Mouse (Mus musculus) limb, embryonic 13.5 days (tissue): ENCODE results near the gene Tmem273. TPM values are rescaled to one million over a fixed set of nuclear protein-coding genes. Genes with fewer than 3 reads are reported as not detected.

Source experiments
- ATAC-seq: fragments of 200-750 bp; cut with Nextera tagmentation; 2 replicates; pipeline ENCODE4 v1.8.0; 2017; ENCODE audit warnings: low read depth, moderate number of reproducible peaks, moderate TSS enrichment; ENCODE audit not compliant: low FRiP score
- H3K27ac ChIP-seq: fragments of 300-500 bp; sonication (generic); 2 replicates; pipeline ENCODE4 v1.5.1; 2015; ENCODE audit warnings: inconsistent platforms, mild to moderate bottlenecking, moderate library complexity
- H3K27me3 ChIP-seq: fragments of 300-500 bp; sonication (generic); 2 replicates; pipeline ENCODE4 v1.6.1; 2015; ENCODE audit warnings: mild to moderate bottlenecking, inconsistent platforms
- H3K36me3 ChIP-seq: fragments of 300-500 bp; sonication (generic); 2 replicates; pipeline ENCODE4 v1.6.1; 2015; ENCODE audit warnings: inconsistent platforms, mild to moderate bottlenecking, moderate library complexity
- H3K4me1 ChIP-seq: fragments of 300-500 bp; sonication (generic); 2 replicates; pipeline ENCODE4 v1.6.1; 2015; ENCODE audit warnings: inconsistent platforms
- H3K4me2 ChIP-seq: fragments of 300-500 bp; sonication (generic); replicated peaks from 2 replicates; pipeline ENCODE4 v1.6.1; 2015; ENCODE audit warnings: inconsistent platforms, mild to moderate bottlenecking, moderate library complexity
- H3K4me3 ChIP-seq: fragments of 300-500 bp; sonication (generic); 2 replicates; pipeline ENCODE4 v1.5.1; 2015; ENCODE audit warnings: moderate library complexity, mild to moderate bottlenecking, inconsistent platforms
- H3K9ac ChIP-seq: fragments of 300-500 bp; sonication (generic); 2 replicates; pipeline ENCODE4 v1.6.1; 2015; ENCODE audit warnings: mild to moderate bottlenecking, inconsistent platforms
- H3K9me3 ChIP-seq: fragments of 300-500 bp; sonication (generic); 2 replicates; pipeline ENCODE4 v1.6.1; 2016; ENCODE audit warnings: inconsistent platforms
- WGBS: fragments of 180-500 bp; shearing (Covaris S2); methylation state at CpG from one replicate; pipeline ENCODE4 v1.1.7; 2015; 5-methylcytosine and 5-hydroxymethylcytosine counted together
- polyA plus RNA-seq: library from polyadenylated mRNA; unstranded; fragments of >200 nt; fragmentation: Nextera tagmentation; extraction: Ambion mirVana; gene quantifications from 2 replicates; pipeline ENCODE4 v1.2.1, GENCODE M21; 2015

Tmem273 gene
- polyA plus RNA-seq, 1 experiment from 2014 or later = 0.43 TPM

DNA sequence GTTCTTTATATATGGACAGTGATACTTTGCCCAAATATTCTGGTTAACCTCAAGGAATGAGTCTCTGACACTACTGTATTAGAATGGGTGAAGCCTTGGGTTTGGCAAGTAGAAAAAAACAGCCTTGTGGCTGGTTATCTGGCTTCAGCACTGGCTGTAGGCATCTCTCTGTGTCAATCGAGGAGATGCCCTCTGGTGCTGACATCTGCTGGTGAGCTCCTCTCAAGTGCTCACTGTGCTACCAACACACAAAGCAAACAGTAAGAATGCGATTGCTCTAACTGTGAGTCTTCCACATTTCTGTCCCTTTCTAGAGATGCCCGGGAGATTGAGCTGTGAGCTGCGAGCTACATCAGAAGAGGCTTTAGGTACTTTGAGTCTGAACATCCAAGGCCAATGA lies 30.8 kb downstream of the Tmem273 start:
- 74% methylated on average over 4 of the region's 4 CpGs for WGBS
- ATAC-seq = no peak
- Histone ChIP-seq H3K27ac (no peak overlapping the region), H3K27me3 (peaks cover 3% of the 10 kb centered on the region; the same call in 1 of the 2 replicates), H3K9me3 (no peaks in the 10 kb centered on the region), H3K4me2 (no peak overlapping the region), H3K36me3 (no peaks in the 10 kb centered on the region), H3K9ac (no peak overlapping the region), H3K4me1 (peaks cover 22% of the 10 kb centered on the region), H3K4me3 (no peak overlapping the region)

DNA sequence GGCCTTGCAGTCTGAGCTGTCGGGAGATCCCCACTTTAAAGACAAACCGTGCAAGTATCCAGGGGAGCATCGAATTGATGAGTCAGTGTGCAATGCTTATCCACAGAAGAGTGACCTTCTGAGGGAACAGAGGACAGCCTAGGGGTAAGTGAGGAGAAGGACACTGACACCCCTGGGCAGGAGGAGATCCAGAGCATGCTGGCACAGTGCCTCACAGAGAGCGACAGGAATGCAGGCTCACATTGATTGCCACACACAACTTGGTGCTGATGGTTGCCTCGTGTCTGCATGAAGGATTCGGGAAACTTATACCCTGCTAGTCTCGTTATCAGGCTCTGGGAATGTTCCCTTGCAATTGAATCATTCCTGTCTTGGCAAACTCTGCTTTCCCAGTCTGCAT lies 31.5 kb downstream of the Tmem273 start:
- H3K4me2 ChIP-seq = no peak overlapping the region
- H3K4me3 ChIP-seq = no peak overlapping the region
- peaks cover 22% of the 10 kb centered on the region for H3K4me1 ChIP-seq
- no peaks in the 10 kb centered on the region for H3K36me3 ChIP-seq
- no peaks in the 10 kb centered on the region for H3K9me3 ChIP-seq
- ATAC-seq = no peak
- WGBS = 49% methylated on average over 7 of the region's 7 CpGs
- H3K27ac ChIP-seq = no peak overlapping the region
- H3K9ac ChIP-seq = no peak overlapping the region
- peaks cover 3% of the 10 kb centered on the region; the same call in 1 of the 2 replicates for H3K27me3 ChIP-seq

DNA sequence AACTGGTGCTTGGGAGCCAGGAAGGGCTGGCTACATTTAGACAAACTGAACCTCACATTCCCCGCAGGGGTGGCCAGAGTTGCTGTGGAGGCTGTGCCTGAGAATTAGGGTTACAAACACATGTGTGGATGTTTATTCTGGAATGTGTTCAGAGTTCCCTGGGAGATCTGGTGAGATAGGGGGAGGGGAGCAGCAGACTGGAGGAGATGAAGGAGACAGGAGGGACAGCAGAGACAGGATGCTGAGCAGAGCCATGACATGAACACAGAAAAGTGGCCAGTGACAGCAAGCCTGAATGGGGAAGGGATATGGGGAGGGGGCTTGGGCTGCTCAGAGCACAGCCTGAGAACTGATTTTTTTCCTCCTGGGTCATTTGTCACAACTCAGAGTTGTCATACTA lies 33.5 kb downstream of the Tmem273 start:
- H3K27me3 ChIP-seq = peaks cover 3% of the 10 kb centered on the region; the same call in 1 of the 2 replicates

GRCm38 (mm10) chr14:32822812-32823211 lies 37.0 kb downstream of the Tmem273 start:
- no peak overlapping the region for H3K27ac ChIP-seq
- H3K9ac ChIP-seq = no peak overlapping the region
- WGBS = 80% methylated on average over 4 of the region's 4 CpGs
- H3K4me3 ChIP-seq = no peak overlapping the region
- no peaks in the 10 kb centered on the region for H3K9me3 ChIP-seq
- H3K36me3 ChIP-seq = no peaks in the 10 kb centered on the region
- peaks cover 38% of the 10 kb centered on the region for H3K4me1 ChIP-seq
- H3K4me2 ChIP-seq = no peak overlapping the region
- no peak for ATAC-seq
- no peaks in the 10 kb centered on the region for H3K27me3 ChIP-seq

More for the DNA sequence above, 33.5 kb downstream of the Tmem273 start:
- Histone ChIP-seq H3K4me1 (peaks cover 24% of the 10 kb centered on the region), H3K4me3 (no peak overlapping the region), H3K9ac (no peak overlapping the region), H3K9me3 (no peaks in the 10 kb centered on the region), H3K4me2 (no peak overlapping the region), H3K27ac (no peak overlapping the region), H3K36me3 (no peaks in the 10 kb centered on the region)
- 27% methylated on average over 1 of the region's 1 CpGs for WGBS
- no peak for ATAC-seq

DNA sequence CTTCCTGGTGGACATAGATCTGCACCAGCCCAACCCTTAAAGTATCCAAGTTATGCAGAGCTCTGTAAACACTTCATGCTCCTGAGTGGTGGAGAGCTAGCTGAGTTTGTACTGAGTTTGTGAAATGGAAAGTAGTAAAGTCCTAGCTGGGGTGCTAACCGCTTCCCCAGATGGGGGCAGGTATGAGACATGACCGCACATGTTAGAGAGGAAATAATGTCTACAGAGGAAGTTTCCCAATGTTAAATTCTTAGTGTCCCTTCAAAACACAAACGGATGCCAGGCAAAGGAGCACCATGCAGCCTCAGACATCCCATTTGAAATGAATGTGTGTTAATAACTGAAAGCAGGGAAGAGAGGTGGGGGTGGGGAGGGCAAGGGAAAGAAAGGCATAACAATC lies 38.1 kb downstream of the Tmem273 start:
- H3K4me1 ChIP-seq = peaks cover 39% of the 10 kb centered on the region
- no peak for ATAC-seq
- 76% methylated on average over 3 of the region's 3 CpGs for WGBS

DNA sequence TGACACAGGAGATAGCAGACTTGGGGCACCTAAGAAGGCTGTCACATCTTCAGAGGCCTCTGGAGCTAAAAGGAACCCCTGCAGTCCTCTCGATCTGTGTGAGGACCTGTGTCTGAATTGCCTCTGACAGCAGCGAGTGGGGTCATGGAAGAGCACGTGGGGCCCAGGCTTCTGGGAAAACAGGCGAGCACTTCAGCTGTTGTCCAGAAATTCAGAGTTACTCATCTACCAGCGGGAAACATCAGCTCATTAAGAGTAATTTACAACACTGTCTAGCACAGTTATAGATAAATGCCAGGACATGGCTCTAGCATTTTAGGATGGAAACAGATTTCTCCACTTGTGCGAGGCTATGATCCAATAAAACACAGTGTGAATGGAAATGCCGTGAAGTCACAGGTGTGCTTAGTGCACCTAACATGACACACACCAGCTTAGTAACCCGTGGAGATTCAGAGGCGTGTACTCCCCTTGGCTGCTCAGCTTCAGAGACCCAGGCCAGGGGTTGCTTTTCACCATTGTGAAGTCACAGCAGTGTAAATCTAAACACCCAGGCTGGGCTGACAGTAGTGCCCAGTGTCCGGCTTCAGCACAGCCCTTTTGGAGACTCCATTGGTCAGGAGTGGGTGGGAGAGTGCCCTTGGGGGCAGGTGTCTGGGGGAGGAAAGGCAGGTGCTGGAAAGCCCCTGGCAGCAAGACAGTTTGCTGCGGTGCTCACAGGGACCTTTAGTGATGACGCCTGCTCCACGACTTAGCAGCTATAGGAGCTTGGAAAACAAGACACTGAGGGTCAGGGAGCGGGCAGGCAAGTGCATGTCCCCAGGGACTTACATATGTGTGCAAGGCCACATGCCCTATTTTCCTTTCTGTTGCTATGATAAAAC lies 38.7 kb downstream of the Tmem273 start:
- peaks cover 32% of the 10 kb centered on the region for H3K4me1 ChIP-seq
- no peaks in the 10 kb centered on the region for H3K36me3 ChIP-seq
- ATAC-seq = no peak
- H3K4me3 ChIP-seq = no peak overlapping the region
- no peak overlapping the region for H3K9ac ChIP-seq
- H3K4me2 ChIP-seq = no peak overlapping the region
- 39% methylated on average over 14 of the region's 14 CpGs for WGBS
- no peaks in the 10 kb centered on the region for H3K9me3 ChIP-seq
- H3K27ac ChIP-seq = no peak overlapping the region
- no peaks in the 10 kb centered on the region for H3K27me3 ChIP-seq

More for the DNA sequence above, 38.1 kb downstream of the Tmem273 start:
- Histone ChIP-seq H3K4me2 (no peak overlapping the region), H3K9me3 (no peaks in the 10 kb centered on the region), H3K36me3 (no peaks in the 10 kb centered on the region), H3K9ac (no peak overlapping the region), H3K27me3 (no peaks in the 10 kb centered on the region), H3K27ac (no peak overlapping the region), H3K4me3 (no peak overlapping the region)

DNA sequence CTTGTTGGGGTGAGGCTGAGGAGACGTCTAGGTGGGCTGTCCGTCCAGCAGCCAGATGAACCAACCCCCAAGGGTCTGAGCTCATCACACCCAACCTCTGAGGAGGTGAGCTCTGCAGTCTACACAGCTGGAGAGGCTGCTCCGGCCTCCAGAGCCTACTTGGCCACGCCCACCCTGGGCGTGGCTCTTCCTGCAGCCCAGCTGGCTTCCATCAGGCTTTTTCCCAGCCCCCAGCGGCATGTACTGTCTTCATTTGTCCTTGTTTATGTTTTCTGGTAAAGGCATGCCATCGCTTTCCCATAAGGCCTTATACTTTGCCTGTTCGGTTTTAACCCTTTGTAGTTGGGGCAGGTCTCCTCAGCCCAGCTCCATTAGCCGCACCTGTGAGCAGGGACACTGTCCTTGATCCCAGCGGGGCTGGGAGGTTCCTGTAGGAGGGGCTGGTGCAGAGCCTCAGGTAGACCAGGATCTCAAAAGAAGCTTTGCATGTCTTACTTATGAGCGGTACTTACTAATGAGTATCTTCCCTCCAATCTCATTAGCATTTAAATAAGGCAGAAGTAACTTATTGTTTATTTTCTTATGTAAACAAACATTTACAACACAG lies 39.8 kb downstream of the Tmem273 start:
- Histone ChIP-seq H3K4me1 (peaks cover 31% of the 10 kb centered on the region), H3K4me3 (peak overlapping the region; percentile 7; the same call in 1 of the 2 replicates), H3K27ac (no peak overlapping the region; the same call in 1 of the 2 replicates), H3K4me2 (peak overlapping the region; percentile 48), H3K9ac (no peak overlapping the region), H3K36me3 (no peaks in the 10 kb centered on the region), H3K27me3 (no peaks in the 10 kb centered on the region), H3K9me3 (no peaks in the 10 kb centered on the region; the same call in 1 of the 2 replicates)
- WGBS = 4% methylated on average over 11 of the region's 11 CpGs
- ATAC-seq = peak; percentile 80

GRCm38 (mm10) chr14:32827165-32827564 lies 41.4 kb downstream of the Tmem273 start:
- H3K27ac ChIP-seq = no peak overlapping the region
- no peak for ATAC-seq
- H3K27me3 ChIP-seq = no peaks in the 10 kb centered on the region
- H3K4me3 ChIP-seq = no peak overlapping the region
- 55% methylated on average over 4 of the region's 4 CpGs for WGBS
- H3K4me2 ChIP-seq = no peak overlapping the region
- H3K4me1 ChIP-seq = peaks cover 31% of the 10 kb centered on the region
- no peaks in the 10 kb centered on the region for H3K36me3 ChIP-seq
- no peaks in the 10 kb centered on the region; the same call in 1 of the 2 replicates for H3K9me3 ChIP-seq
- H3K9ac ChIP-seq = no peak overlapping the region

DNA sequence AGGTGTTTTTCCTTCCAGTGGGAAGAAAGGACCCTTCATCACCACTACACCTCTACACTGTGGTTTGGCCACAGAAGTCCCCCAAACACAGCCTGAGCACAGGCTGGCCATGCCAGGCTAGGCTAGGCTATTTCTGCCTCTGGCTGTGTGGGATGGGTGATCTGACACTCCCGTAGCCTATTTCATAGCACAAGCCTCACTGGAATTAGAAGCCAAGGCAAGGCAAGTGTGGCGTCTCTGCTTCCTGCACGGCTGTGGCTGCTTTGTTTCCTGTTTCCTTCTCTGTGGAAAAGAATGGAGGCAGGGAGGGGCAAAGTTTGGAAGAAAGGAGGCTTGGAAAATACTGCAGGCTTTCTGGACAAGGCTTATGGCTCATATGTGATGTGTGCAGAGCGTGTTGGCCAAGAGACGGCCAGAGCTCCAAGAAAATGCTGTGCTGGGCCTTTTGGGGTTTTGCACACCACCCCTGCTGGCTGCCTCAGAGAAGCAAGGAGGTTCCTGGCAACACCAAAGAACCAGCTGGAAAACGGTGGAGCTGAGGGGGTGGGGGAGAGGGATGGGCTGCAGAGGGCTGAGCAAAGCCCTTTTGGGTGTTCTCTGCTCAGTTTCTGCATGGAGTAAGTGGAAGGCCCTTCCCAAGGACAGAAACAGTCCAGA lies 42.4 kb downstream of the Tmem273 start:
- no peak overlapping the region for H3K4me3 ChIP-seq

GRCm38 (mm10) chr14:32833847-32834246 lies 48.1 kb downstream of the Tmem273 start, which contains the start of gene Fam170b:
Fam170b (plus strand) TSS chr14:32833962.
- 69% methylated on average over 8 of the region's 8 CpGs for WGBS
- no peak for ATAC-seq
- H3K27ac ChIP-seq = no peak within 1 kb of the TSS
- H3K27me3 ChIP-seq = 0 out of 2 replicates have a peak, but pooled peaks cover 2% of the 10 kb centered on the region
- H3K4me1 ChIP-seq = no peaks in the 10 kb centered on the region
- H3K9ac ChIP-seq = no peak within 1 kb of the TSS
- H3K9me3 ChIP-seq = no peaks in the 10 kb centered on the region; the same call in 1 of the 2 replicates
- no peaks in the 10 kb centered on the region for H3K36me3 ChIP-seq
- H3K4me2 ChIP-seq = no peak within 1 kb of the TSS
- H3K4me3 ChIP-seq = no peak within 1 kb of the TSS

More for the DNA sequence above, 42.4 kb downstream of the Tmem273 start:
- ATAC-seq = no peak
- Histone ChIP-seq H3K4me1 (peaks cover 31% of the 10 kb centered on the region), H3K4me2 (no peak overlapping the region), H3K9ac (no peak overlapping the region), H3K9me3 (no peaks in the 10 kb centered on the region; the same call in 1 of the 2 replicates), H3K36me3 (no peaks in the 10 kb centered on the region), H3K27me3 (no peaks in the 10 kb centered on the region), H3K27ac (peak overlapping the region; percentile 33; the same call in 1 of the 2 replicates)
- WGBS = 42% methylated on average over 6 of the region's 6 CpGs

GRCm38 (mm10) chr14:32835181-32835580 lies 49.4 kb downstream of the Tmem273 start:
- Histone ChIP-seq H3K27me3 (0 out of 2 replicates have a peak, but pooled peaks cover 2% of the 10 kb centered on the region), H3K9me3 (no peaks in the 10 kb centered on the region; the same call in 1 of the 2 replicates), H3K4me3 (no peak overlapping the region), H3K4me1 (no peaks in the 10 kb centered on the region), H3K9ac (no peak overlapping the region), H3K36me3 (no peaks in the 10 kb centered on the region), H3K4me2 (no peak overlapping the region), H3K27ac (no peak overlapping the region)
- no peak for ATAC-seq
- WGBS = 84% methylated on average over 14 of the region's 14 CpGs

DNA sequence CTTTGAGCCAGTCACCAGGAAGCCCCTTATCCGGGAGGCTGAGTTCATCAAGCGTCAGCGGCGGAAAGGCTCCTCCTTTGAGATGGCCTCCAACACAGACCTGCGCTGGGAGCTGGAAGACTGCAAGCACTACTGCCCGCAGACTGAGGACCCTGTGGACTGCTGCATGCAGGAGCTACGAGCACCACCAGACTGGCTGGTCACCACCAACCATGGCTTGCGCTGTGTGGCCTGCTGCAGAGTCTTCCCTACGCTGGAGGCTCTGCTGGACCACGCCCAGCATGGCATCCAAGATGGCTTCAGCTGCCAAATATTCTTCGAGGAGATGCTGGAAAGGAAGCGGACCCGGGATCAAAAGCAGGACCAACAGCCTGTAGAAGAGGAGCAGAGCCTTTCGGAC lies 49.8 kb downstream of the Tmem273 start:
- no peaks in the 10 kb centered on the region for H3K4me1 ChIP-seq
- no peak overlapping the region for H3K9ac ChIP-seq
- 0 out of 2 replicates have a peak, but pooled peaks cover 2% of the 10 kb centered on the region for H3K27me3 ChIP-seq
- H3K4me3 ChIP-seq = no peak overlapping the region
- no peak overlapping the region for H3K27ac ChIP-seq
- no peaks in the 10 kb centered on the region for H3K9me3 ChIP-seq
- no peaks in the 10 kb centered on the region for H3K36me3 ChIP-seq
- WGBS = 90% methylated on average over 14 of the region's 14 CpGs
- H3K4me2 ChIP-seq = no peak overlapping the region
- ATAC-seq = no peak
